ENCODE assay signal across 8 mouse cellular contexts in genomic region chr17:34218675-34219074, GRCm38 (mm10). TPM values are rescaled to one million over a fixed set of nuclear protein-coding genes. Genes with fewer than 3 reads are reported as not detected.
DNase-seq lines count a peak whose midpoint lies in the region; ATAC-seq and TF ChIP-seq lines count a peak whose summit lies in the region.

No protein-coding gene starts in this region.

- intact Hi-C loops in heart, postnatal 14 days (cut with DNase I) = no loop called here

- H3K36me3 ChIP-seq in intestine, postnatal 0 days (ENCODE audit: control insufficient read depth, insufficient read depth) = no peaks in the 10 kb centered on the region
- no peaks in the 10 kb centered on the region for H3K36me3 ChIP-seq in intestine, embryonic 16.5 days (ENCODE audit: control insufficient read depth, insufficient read depth, low read length)
- no peaks in the 10 kb centered on the region for H3K36me3 ChIP-seq in hindbrain, embryonic 10.5 days

- H3K9ac ChIP-seq in intestine, postnatal 0 days (ENCODE audit: low read depth, low read length) = no peak overlapping the region
- no peak overlapping the region for H3K9ac ChIP-seq in intestine, embryonic 16.5 days (ENCODE audit: low read depth, low read length)

- H3K4me3 ChIP-seq in intestine, postnatal 0 days (ENCODE audit: low read depth, low read length) = no peak overlapping the region
- H3K4me3 ChIP-seq in intestine, embryonic 16.5 days (ENCODE audit: low read length) = no peak overlapping the region
- H3K4me3 ChIP-seq in hindbrain, embryonic 10.5 days = no peak overlapping the region

- WGBS in intestine, postnatal 0 days = 75% methylated on average over 11 of the region's 11 CpGs
- 82% methylated on average over 11 of the region's 11 CpGs for WGBS in intestine, embryonic 16.5 days
- WGBS in hindbrain, embryonic 10.5 days = 92% methylated on average over 11 of the region's 11 CpGs

- peak; percentile 12 to 16 for DNase-seq in B cell, adult 2 months
- peak; percentile 64 for DNase-seq in adrenal gland, adult 8-10 months
- peak; percentile 72 to 73 for DNase-seq in heart, postnatal 14 days
- DNase-seq in lung, postnatal 14 days = peak; percentile 54
- no peak for DNase-seq in yolk sac, embryonic 10.5 days (ENCODE audit: low spot score)
- no peak for DNase-seq in hindbrain, embryonic 10.5 days (ENCODE audit: low spot score)

- H3K4me1 ChIP-seq in intestine, postnatal 0 days (replicated peaks; ENCODE audit: control insufficient read depth, insufficient read depth, low read length) = no peaks in the 10 kb centered on the region
- H3K4me1 ChIP-seq in intestine, embryonic 16.5 days (ENCODE audit: control insufficient read depth, insufficient read depth, low read length) = no peaks in the 10 kb centered on the region
- H3K4me1 ChIP-seq in hindbrain, embryonic 10.5 days (replicated peaks) = no peaks in the 10 kb centered on the region

- no peaks in the 10 kb centered on the region for H3K27me3 ChIP-seq in intestine, postnatal 0 days (replicated peaks; ENCODE audit: control insufficient read depth, insufficient read depth, low read length)
- peaks cover 7% of the 10 kb centered on the region; the same call in 1 of the 2 replicates for H3K27me3 ChIP-seq in intestine, embryonic 16.5 days (replicated peaks; ENCODE audit: control insufficient read depth, insufficient read depth, low read length)
- peaks cover 23% of the 10 kb centered on the region for H3K27me3 ChIP-seq in hindbrain, embryonic 10.5 days (ENCODE audit: insufficient read depth, poor library complexity, severe bottlenecking)

- no peak for TF ChIP-seq CTCF in intestine, postnatal 0 days (IDR thresholded peaks at IDR 0.05; ENCODE audit: low read depth)

- no peak overlapping the region; the same call in 1 of the 2 replicates for H3K4me2 ChIP-seq in intestine, postnatal 0 days (replicated peaks; ENCODE audit: low read depth)
- H3K4me2 ChIP-seq in intestine, embryonic 16.5 days (ENCODE audit: low read depth, low read length) = no peak overlapping the region

- no peak overlapping the region for H3K27ac ChIP-seq in intestine, postnatal 0 days (ENCODE audit: low read depth, low read length)
- H3K27ac ChIP-seq in intestine, embryonic 16.5 days (ENCODE audit: low read length) = no peak overlapping the region
- no peak overlapping the region for H3K27ac ChIP-seq in hindbrain, embryonic 10.5 days

- H3K9me3 ChIP-seq in intestine, postnatal 0 days (ENCODE audit: control insufficient read depth) = no peaks in the 10 kb centered on the region
- H3K9me3 ChIP-seq in intestine, embryonic 16.5 days (ENCODE audit: control insufficient read depth, low read length) = no peaks in the 10 kb centered on the region
- peaks cover 8% of the 10 kb centered on the region for H3K9me3 ChIP-seq in hindbrain, embryonic 10.5 days

- peak; percentile 36 for ATAC-seq in intestine, postnatal 0 days
- no peak for ATAC-seq in intestine, embryonic 16.5 days

RNA-seq across cellular contexts. Expression of gene Tap2, which starts 15.3 kb away (rescaled TPM):
- polyA plus RNA-seq in intestine, postnatal 0 days (2015; fragmentation: Nextera tagmentation; extraction: Ambion mirVana) = 11.2 and 13.0 TPM in 2 replicates
- 7.2 and 9.1 TPM in 2 replicates for polyA plus RNA-seq in intestine, embryonic 16.5 days (2015; fragmentation: Nextera tagmentation; extraction: Ambion mirVana)
- 10 to 100 TPM; 53.9 to 71.1 (median 67.2) TPM for total RNA-seq in adrenal gland, adult 8-10 months (2022)
- total RNA-seq in heart, postnatal 14 days (2021) = 10 to 100 TPM; 18.9 to 20.7 TPM
- 0.27 and 1.4 TPM in 2 replicates for polyA plus RNA-seq in hindbrain, embryonic 10.5 days (2016; fragmentation: Nextera tagmentation; extraction: Ambion mirVana)

RNA-seq across cellular contexts. Expression of gene H2-Ob, which starts 20.0 kb away (rescaled TPM):
- polyA plus RNA-seq in intestine, postnatal 0 days (2015; fragmentation: Nextera tagmentation; extraction: Ambion mirVana) = 0.17 and 0.30 TPM in 2 replicates
- 0.15 and 0.21 TPM in 2 replicates for polyA plus RNA-seq in intestine, embryonic 16.5 days (2015; fragmentation: Nextera tagmentation; extraction: Ambion mirVana)
- total RNA-seq in adrenal gland, adult 8-10 months (2022) = 1 to 10 TPM; 1.3 to 1.8 (median 1.5) TPM
- total RNA-seq in heart, postnatal 14 days (2021) = under 1 TPM; 0.88 TPM
- polyA plus RNA-seq in hindbrain, embryonic 10.5 days (2016; fragmentation: Nextera tagmentation; extraction: Ambion mirVana) = 0.24 TPM in 1 of 2 replicates, not detected in the other

RNA-seq across cellular contexts. Expression of gene Psmb8, which starts 21.2 kb away (rescaled TPM):
- 82.4 and 86.4 TPM in 2 replicates for polyA plus RNA-seq in intestine, postnatal 0 days (2015; fragmentation: Nextera tagmentation; extraction: Ambion mirVana)
- 20.7 and 23.1 TPM in 2 replicates for polyA plus RNA-seq in intestine, embryonic 16.5 days (2015; fragmentation: Nextera tagmentation; extraction: Ambion mirVana)
- total RNA-seq in adrenal gland, adult 8-10 months (2022) = 10 to 100 TPM; 30.4 to 41.2 (median 36.4) TPM
- 10 to 100 TPM in 1 of 2 experiments, 1 to 10 TPM in 1; 8.9 to 13.0 TPM for total RNA-seq in heart, postnatal 14 days (2021)
- polyA plus RNA-seq in hindbrain, embryonic 10.5 days (2016; fragmentation: Nextera tagmentation; extraction: Ambion mirVana) = 1.2 and 1.8 TPM in 2 replicates

RNA-seq across cellular contexts. Expression of gene Psmb9, which starts 31.1 kb away (rescaled TPM):
- 36.8 and 37.7 TPM in 2 replicates for polyA plus RNA-seq in intestine, postnatal 0 days (2015; fragmentation: Nextera tagmentation; extraction: Ambion mirVana)
- 13.4 and 15.3 TPM in 2 replicates for polyA plus RNA-seq in intestine, embryonic 16.5 days (2015; fragmentation: Nextera tagmentation; extraction: Ambion mirVana)
- total RNA-seq in adrenal gland, adult 8-10 months (2022) = 10 to 100 TPM; 16.7 to 30.6 (median 25.5) TPM
- total RNA-seq in heart, postnatal 14 days (2021) = 1 to 10 TPM; 6.5 to 7.2 TPM
- 0.66 and 0.97 TPM in 2 replicates for polyA plus RNA-seq in hindbrain, embryonic 10.5 days (2016; fragmentation: Nextera tagmentation; extraction: Ambion mirVana)

RNA-seq across cellular contexts. Expression of gene Tap1, which starts 31.3 kb away (rescaled TPM):
- polyA plus RNA-seq in intestine, postnatal 0 days (2015; fragmentation: Nextera tagmentation; extraction: Ambion mirVana) = 14.1 and 15.0 TPM in 2 replicates
- 8.4 and 8.5 TPM in 2 replicates for polyA plus RNA-seq in intestine, embryonic 16.5 days (2015; fragmentation: Nextera tagmentation; extraction: Ambion mirVana)
- 10 to 100 TPM; 19.5 to 22.2 (median 21.3) TPM for total RNA-seq in adrenal gland, adult 8-10 months (2022)
- 1 to 10 TPM; 5.4 to 5.5 TPM for total RNA-seq in heart, postnatal 14 days (2021)
- polyA plus RNA-seq in hindbrain, embryonic 10.5 days (2016; fragmentation: Nextera tagmentation; extraction: Ambion mirVana) = 1.7 TPM in 2 replicates

Comparison
In these comparisons a context has a peak if more than half of its experiments do, and no peak if none do; other contexts are left out.
1. DNase-seq: peak in B cell, adult 2 months (2 of 2), adrenal gland, adult 8-10 months (single experiment), heart, postnatal 14 days (2 of 2) and lung, postnatal 14 days (single experiment); none in yolk sac, embryonic 10.5 days (single experiment) and hindbrain, embryonic 10.5 days (single experiment).